Mouse (Mus musculus) erythroid progenitor cell, adult 5-6 weeks (primary cell): Measurements from ENCODE around the gene Kank4. TPM values are rescaled to one million over a fixed set of nuclear protein-coding genes. Genes with fewer than 3 reads are reported as not detected.

ENCODE experiments used
- ATAC-seq: replicated peaks from 2 replicates; pipeline ENCODE4 v1.8.0; 2016; ENCODE audit warnings: moderate number of reproducible peaks, mild to moderate bottlenecking, moderate TSS enrichment, inconsistent platforms; ENCODE audit not compliant: poor library complexity, low FRiP score, severe bottlenecking
- total RNA-seq, 2 experiments: library from RNA; stranded (forward) in 1 of 2; stranded (reverse) in 1 of 2; fragments of 150-400 nt in 1 of 2; fragments of 186-747, 209-891 nt in 1 of 2; gene quantifications; 2 replicates each; pipeline versions ENCODE4 v1.2.3 to v1.2.4; 2015 to 2017; ENCODE audit warnings: low replicate concordance in 2 of 2

Kank4 gene
- total RNA-seq, 2 experiments from 2014 or later: not detected

DNA sequence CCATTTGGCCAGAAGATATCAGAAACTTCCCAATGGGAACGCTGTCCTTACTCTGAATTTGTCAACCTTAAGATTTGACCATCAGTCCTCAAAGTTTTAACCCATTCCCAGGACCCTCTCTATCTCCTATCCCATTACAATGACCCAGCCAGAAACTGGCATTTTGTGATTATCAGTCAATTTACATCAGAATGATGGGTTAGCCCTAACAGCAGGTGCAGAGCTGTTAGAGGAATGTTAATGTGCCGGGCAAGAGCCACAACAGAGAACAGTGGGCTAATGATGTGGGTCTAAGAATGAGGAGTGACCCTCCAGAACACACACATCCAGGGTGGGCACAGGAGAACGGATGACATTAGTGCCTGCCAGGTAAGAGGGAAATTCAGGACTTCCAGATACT, 31.1 kb downstream of the Kank4 start:
- no peak for ATAC-seq

- no peak for ATAC-seq
These were observed 31.5 kb downstream of the Kank4 start for GRCm38 (mm10) chr4:98785851-98786250.

GRCm38 (mm10) chr4:98778219-98778618, 39.1 kb downstream of the Kank4 start:
- ATAC-seq: no peak

DNA sequence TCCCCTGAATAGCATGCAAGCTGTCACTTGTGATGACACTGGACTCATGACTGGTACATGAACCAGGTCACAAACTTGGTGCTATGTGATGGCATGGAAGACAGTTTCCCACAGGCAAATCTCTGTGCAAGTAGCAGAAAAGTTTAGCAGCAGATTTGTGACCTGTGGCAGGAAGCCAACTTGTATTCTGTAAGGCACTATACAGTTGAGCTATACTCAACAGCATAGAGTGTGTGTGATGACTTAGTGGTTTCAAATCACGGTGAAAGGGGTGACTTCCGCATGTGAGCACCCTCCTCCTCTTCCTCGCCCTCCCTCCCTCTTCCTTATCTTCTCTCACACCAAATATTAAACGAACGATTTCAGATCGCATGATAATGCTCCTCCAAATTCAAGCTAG, 39.9 kb downstream of the Kank4 start:
- no peak for ATAC-seq

DNA sequence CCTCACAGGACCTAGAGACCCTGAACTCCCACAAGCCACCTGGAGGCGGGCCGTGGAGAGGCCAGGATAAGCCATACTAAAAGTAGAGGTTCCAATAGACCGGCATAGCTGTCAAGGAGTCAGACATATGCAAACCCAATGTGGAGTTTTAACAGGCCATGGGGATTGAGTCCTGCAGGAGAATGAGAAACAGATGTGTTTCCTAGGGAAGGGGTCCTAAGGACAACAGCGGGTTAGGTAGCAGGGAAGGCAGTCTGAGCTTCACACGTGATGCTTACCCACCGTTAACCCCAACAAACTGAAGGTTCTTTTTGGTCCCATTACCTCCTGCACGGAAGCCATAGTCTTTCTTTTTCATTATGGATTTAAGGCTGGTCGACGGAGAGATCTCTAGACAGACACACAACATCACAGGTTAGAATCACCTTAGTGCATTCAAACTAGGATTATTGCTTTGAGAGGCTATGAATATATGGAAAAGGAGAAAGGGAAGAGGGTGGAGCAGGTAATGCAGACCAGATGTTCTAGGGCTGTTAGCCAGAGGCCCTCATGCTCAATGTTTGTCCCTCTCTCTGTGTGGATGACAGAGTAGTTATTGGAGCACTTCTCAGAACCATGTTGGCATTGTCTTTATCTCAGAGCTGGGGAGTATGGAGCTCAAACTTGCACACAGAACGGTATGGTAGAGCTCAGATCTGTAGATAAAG, 40.5 kb downstream of the Kank4 start:
- no peak for ATAC-seq

DNA sequence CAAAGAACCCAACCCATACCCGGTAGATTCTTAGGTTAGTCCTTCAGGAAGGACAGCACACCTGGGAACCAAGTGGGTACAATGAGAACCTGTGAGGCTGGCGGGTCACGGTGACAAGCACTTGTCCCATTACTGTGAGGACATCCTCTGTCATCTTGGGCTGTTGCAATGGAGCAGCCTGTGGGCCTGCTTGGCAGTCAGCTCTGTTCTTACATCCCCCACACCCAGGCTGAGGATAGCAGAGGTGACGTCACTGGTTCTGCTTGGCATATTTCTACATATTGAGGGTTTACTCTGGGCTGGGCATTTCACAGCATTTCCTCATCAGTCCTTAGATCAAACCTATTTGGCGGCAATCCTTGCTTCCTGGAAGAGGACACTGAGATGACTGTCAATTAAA, 43.6 kb downstream of the Kank4 start:
- no peak for ATAC-seq

DNA sequence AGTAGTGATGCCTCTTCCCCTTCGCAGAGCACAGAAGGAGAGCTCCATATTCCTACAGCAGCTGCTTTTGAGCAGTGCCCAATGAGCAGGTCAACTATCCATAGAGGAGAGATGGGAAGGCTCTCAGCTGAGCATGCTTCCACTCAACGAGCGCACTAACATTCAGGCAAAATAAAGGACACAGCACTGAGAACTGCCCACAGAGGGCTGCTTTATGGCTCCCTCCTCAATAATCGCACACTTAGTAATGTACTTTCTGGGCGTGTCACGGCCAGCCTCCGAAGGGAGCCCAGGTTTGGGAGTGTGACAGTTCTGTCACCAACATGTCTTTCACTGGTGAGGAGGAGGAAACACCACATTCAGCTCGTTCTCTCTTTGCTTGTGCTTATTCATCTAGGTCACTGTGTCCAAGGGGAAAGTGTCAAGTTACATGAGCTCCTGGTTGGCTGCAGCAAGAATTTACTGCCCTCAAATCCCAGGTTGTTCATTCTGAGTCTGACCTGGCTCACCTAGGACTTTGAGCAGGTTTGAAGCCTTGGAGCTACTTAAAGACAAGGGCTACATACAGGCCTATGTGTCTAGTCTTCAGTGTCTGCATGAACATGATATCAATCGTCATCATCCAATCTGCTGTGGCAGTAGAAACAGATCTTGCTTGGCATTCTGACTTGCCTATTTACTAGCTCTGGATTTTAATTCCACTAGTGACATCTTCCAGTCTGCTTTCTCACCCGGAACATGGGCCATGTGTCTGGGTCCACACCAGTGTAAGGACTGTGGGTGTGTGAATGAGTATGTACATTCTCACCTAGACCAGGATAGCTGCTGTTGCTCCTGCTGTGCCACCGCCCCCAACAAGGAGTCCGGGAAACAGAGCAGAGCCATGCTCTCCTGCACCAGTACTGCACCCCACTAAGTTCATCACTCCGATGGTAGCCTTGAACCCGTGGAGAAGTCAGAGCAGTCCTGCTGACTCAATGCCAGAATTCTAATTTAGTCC, 49.9 kb downstream of the Kank4 start:
- ATAC-seq: no peak

DNA sequence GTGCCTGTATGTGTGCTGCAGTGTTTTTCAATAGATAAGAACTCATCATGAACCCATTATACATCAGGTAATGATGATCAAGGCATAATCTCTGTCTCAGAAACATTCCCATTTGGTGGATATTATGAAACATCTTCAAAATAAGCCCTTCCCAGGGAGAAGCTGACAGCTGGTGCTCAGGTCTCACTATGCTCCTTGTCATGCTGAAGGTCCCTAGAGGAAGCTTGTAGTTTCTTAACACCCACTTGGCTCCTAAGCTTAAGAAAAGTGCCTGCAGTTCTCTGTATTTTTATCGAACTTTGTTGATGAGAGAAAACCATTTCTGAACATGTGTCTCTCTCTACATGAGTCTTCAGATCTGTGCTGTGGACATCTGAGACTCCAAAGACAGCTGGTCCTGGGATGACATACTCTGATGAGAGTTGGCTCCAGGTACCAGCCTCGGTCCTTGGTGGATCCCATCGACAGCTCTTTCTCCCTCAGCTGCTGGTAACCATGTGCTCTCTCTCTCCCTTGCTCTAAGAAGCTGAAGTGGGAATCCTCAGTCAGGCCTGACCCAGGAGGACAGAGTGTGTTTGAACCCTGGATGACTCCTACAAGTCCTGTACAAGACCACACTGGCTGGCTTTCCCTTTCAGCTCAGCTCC, 58.3 kb downstream of the Kank4 start:
- no peak for ATAC-seq

DNA sequence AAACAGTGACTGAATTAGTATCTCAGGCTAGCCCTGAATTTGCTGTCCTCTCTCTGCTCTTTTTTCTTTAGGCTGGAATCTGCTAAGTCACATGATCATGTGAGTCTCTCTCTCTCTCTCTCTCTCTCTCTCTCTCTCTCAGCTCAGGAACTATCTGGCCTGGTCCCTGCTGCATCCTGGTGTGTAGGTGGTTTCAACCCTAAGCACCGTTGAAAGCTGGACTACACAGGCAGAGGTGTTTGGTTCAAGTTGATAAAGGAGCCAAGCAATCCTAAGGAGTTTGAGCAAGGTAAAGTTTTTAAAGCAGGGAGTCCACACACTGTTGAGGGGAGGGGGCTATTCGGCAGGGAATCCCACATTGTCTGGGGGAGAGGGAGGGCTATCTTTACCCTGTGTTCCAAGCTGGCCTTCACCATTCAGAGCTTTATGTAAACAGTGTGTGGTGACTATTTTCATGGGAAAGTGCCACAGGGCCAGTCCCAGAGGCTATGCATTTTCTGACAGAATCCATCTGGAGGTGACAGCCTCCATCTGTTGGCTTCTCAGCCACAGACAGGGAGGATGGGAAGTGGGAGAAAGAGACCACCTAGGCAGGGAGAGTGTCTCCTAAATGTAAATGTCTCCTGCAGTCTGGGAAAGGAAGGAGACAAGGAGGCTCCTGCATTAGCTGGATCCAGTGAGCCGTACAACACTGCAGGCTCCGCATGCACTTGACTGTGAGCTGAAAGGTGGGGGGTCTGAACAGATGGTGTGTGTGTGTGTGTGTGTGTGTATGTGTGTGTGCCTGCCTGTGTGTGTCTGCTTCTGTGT, 59.1 kb downstream of the Kank4 start:
- ATAC-seq: no peak

DNA sequence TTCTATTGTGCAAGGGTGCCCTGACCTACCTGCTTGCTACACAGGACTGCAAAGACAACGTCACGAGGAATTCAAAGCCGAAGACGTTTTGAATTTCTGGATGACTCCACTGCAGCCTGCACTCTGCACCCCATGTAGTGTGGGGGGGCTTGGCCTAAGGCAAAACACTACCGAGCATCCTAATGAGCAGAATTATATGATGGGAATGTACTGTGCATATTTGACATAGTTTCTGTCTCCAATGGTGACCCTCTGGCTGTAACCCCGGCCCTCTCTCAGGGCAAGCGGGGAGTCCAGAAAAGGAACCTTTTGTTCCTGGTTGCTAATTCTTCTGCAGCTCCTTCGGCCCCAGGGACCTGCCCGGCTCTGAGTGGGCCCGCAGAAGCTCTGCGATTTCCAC, 61.2 kb downstream of the Kank4 start:
- ATAC-seq: no peak

GRCm38 (mm10) chr4:98754456-98754855, 62.9 kb downstream of the Kank4 start:
- ATAC-seq: no peak

DNA sequence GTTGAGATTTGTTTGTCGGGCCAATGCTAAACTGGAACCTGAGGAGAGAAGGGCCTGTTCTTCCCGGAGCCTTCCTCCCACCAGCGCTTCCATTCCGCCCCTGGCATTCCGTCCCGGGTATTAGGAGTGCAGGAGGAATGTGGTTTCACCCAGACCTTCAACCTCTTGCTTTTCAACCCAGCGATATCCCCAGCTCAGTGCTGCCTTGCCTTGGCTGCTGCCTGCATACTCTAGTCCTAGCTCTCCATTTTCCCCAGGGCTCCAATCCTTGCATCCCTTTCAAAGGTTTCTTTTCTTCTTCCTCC, 73.5 kb downstream of the Kank4 start:
- ATAC-seq: no peak

DNA sequence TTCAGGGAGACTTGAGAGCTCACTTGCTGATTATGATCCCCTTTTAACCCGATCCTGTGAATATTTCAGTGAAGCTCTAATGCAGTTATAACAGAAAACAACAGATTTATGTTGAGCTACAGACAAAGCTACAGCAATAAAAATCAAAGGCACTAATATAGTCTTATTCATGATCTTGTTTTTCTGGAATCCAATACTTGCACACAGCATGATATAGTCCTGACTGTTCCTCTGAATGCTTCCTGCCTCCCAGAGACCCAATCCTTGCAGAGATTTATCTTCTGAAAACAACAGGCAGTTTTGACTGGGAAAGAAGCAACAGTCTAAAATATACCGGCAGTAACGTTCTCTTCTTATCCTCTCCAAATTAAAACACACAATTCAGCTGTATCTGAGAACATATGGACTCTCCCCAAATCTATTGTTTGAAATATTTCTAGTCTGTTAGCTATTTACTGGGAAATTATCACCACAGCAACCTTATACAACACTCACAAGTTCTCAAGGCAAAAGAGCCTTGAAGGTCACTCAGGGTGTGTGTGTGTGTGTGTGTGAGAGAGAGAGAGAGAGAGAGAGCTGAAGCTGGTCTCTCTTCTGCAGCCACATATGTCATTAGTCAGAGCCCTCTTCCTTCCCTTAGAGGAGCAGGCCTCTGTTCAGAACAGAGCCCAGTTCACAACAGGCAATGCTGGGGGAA, 74.0 kb downstream of the Kank4 start:
- no peak for ATAC-seq

DNA sequence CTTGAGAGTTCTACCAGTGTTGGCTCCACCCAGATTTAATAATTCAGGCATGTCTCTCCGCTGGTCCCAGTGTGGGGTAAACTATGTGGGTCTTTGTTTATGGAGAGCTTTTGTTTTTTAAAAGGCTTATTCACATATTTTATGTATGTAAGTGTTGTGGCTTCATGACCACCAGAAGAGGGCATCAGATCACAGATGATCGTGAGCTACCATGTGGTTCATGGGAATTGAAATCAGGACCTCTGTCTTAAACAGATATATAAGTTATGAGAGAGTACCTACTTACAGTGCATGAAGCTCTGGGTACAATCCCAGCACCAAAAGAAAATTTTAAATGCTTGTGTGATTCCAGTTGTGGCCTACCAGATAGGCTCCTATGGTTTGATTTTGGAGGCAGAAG, 77.6 kb downstream of the Kank4 start:
- no peak for ATAC-seq

DNA sequence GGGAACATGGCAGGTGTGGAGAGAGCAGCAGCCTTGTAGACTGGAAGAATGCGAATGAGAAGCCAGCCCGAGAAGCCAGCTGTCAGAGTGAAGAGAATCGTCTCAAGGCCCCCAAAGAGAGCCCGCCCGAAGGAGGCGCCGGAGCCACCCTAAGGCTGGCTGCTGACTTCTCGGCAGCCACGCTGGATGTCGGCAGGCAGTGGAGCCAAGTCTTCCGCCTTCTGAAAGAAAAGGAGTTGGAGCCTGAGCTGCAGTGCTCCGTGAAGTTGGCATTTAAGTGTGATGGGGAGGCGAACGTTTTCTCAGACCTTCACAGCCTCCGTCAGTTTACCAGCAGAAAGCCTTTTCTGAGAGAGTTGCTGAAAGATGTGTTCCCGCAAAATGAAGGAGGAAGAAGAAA, 83.7 kb downstream of the Kank4 start:
- no peak for ATAC-seq

GRCm38 (mm10) chr4:98728716-98729115, 88.6 kb downstream of the Kank4 start:
- no peak for ATAC-seq

DNA sequence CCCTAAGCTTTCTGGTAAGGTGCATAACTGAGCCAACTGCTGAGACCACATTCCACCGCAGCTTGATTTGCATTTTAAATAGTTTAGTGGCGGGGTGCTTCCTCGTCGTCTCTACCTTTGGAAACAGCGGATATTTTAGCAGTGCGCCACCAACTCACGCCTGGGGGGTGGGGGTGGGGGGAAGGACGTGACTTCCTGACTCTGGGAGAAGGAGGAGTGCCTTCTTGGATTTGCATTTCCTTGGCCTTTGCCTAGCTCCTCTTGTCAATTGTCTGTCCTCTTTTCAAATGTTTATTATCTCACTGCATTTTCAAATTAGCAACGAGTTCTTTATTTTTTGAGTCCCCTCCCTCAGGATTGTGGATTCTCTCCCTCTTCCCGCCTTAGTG, 89.4 kb downstream of the Kank4 start:
- no peak for ATAC-seq

DNA sequence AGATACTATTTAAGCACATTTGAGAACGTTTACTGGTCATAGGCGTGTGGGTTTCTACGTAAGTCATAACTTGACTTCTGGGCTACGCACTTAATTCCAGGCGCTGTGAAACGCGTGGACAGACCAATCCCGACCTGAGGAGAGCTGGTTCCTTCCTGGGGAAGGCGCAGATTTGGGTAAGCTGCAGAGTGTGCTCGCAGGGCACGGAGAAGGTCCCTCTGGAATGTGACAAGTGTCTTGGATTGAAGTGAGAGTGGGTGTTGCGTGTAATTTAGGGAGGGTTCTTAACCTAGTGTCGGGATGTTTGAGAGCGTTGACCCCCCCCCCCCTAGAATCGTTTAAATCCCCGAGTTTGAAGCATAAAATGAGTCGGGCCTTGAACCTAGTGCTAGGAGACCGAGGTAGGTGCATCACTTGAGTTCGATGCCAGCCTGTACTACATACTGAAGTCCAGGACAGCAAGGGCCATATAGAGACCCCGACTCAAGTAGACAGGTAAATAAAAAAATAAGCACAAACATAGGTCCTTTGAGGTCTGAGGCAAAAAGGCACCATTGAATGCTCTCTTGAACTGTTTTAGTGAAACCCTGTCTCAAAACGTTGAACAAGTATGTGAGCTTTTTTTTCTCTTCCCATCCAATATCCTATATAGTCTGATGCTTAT, 89.9 kb downstream of the Kank4 start:
- ATAC-seq: no peak
